Mouse (Mus musculus) liver, embryonic 14.5 days (tissue): Measurements from ENCODE around the gene Ccser2. TPM values are rescaled to one million over a fixed set of nuclear protein-coding genes. Genes with fewer than 3 reads are reported as not detected.

ENCODE experiments used
- ATAC-seq: fragments of 200-750 bp; cut with Nextera tagmentation; 2 replicates; pipeline ENCODE4 v1.8.0; 2017; ENCODE audit warnings: moderate number of reproducible peaks, mild to moderate bottlenecking, moderate library complexity; ENCODE audit not compliant: insufficient read depth
- DNase-seq, 3 experiments: peaks; one replicate each; pipeline ENCODE4 v3.0.0-alpha.2; 2012 to 2013; ENCODE audit warnings: low read depth in 3 of 3, low spot score in 3 of 3
- H3K27ac ChIP-seq: fragments of 300-500 bp; sonication (generic); 2 replicates; pipeline ENCODE4 v1.5.1; 2014; ENCODE audit warnings: moderate library complexity, mild to moderate bottlenecking, control low read depth, inconsistent platforms
- H3K27me3 ChIP-seq: fragments of 300-500 bp; sonication (generic); 2 replicates; pipeline ENCODE4 v1.6.1; 2014; ENCODE audit warnings: mild to moderate bottlenecking, low read length, moderate library complexity; ENCODE audit not compliant: control insufficient read depth, insufficient read depth
- H3K36me3 ChIP-seq: fragments of 300-500 bp; sonication (generic); replicated peaks from 2 replicates; pipeline ENCODE4 v1.6.1; 2014; ENCODE audit warnings: low read depth; ENCODE audit not compliant: control insufficient read depth, insufficient read depth
- H3K4me1 ChIP-seq, 2 experiments: fragments of 200-500 bp in 1 of 2; fragments of 300-500 bp in 1 of 2; sonication (generic) in 1 of 2; replicated peaks; 2 replicates each; pipeline ENCODE4 v1.6.1; 2012 to 2014; ENCODE audit warnings: antibody characterized with exemption in 1 of 2, inconsistent platforms in 1 of 2, low read length in 1 of 2; ENCODE audit not compliant: control insufficient read depth in 2 of 2, insufficient read depth in 2 of 2
- H3K4me2 ChIP-seq: fragments of 300-500 bp; sonication (generic); 2 replicates; pipeline ENCODE4 v1.6.1; 2014; ENCODE audit warnings: low read depth, mild to moderate bottlenecking, control low read depth, moderate library complexity
- H3K4me3 ChIP-seq, 2 experiments: fragments of 200-500 bp in 1 of 2; fragments of 300-500 bp in 1 of 2; sonication (generic) in 1 of 2; 2 replicates each; pipeline ENCODE4 v1.5.1; 2012 to 2014; ENCODE audit warnings: low read depth in 2 of 2, low read length in 2 of 2, mild to moderate bottlenecking in 2 of 2, control low read depth in 1 of 2, inconsistent platforms in 1 of 2, moderate library complexity in 1 of 2; ENCODE audit not compliant: insufficient read depth in 1 of 2
- H3K9ac ChIP-seq: fragments of 300-500 bp; sonication (generic); replicated peaks from 2 replicates; pipeline ENCODE4 v1.6.1; 2014; ENCODE audit warnings: mild to moderate bottlenecking, control low read depth, moderate library complexity
- H3K9me3 ChIP-seq: fragments of 300-500 bp; sonication (generic); 2 replicates; pipeline ENCODE4 v1.6.1; 2016; ENCODE audit warnings: low read length, mixed read lengths; ENCODE audit not compliant: control insufficient read depth
- CTCF ChIP-seq: IDR thresholded peaks from 2 replicates; pipeline ENCODE4 v1.5.1; 2016; ENCODE audit warnings: antibody characterized with exemption, low read depth, control low read depth
- EP300 ChIP-seq: IDR thresholded peaks from 2 replicates; pipeline ENCODE4 v1.6.1; 2016; ENCODE audit warnings: antibody characterized with exemption, low read depth
- WGBS: fragments of 180-500 bp; shearing (Covaris S2); extraction: QIAGEN DNeasy Blood & Tissue Kit; methylation state at CpG from one replicate; pipeline ENCODE4 v1.1.7; 2014; ENCODE audit not compliant: insufficient replicate concordance; 5-methylcytosine and 5-hydroxymethylcytosine counted together
- polyA plus RNA-seq, 2 experiments: library from polyadenylated mRNA; depleted of rRNA in 1 of 2; stranded (reverse) in 1 of 2; unstranded in 1 of 2; fragments of >200 nt; fragmentation: Nextera tagmentation in 1 of 2; extraction: Ambion mirVana in 1 of 2; gene quantifications; 2 replicates each; pipeline versions ENCODE4 v1.2.1 to v1.2.3; 2012 to 2014

Ccser2 gene
- polyA plus RNA-seq, 2 experiments, result 1.6 to 4.1 TPM

DNA sequence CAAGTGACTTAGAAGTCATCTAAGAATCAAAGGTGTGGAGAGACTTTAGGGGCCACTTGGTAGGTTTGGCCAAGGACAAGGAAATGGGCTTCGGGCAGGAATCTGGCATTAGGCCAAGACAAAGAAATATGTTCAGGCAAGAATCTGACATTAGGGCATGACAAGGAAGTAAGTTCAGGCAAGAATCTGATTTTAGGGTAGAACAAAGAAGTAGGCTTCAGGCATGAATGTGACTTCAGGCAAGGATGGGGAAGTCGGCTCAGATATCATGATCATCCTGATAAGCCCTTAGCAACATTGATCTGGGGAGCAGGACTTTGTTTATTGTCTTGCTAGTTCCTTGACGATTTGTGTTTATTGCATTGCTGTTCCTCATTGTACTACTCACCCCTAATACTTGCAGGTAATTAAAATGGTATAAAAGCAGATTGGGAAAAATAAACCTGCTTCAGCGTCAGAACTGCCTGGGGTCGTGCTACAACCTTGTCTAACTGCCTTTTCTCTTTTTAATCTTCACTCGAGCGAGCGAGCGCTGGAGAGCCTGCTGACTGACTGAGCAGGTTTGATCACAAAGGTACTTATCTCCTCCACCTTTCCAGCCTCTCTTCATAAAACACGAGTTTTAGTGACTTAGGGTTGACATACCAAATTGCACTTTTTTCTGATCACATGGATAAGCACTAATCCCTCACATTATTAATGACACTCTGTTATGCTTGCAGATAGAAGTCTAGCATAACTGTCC is 35.8 kb downstream of the Ccser2 start:
- WGBS, result 52% methylated on average over 10 of the region's 10 CpGs
- Histone ChIP-seq H3K9me3 (no peaks in the 10 kb centered on the region), H3K4me2 (no peak overlapping the region), H3K4me1 (no peaks in the 10 kb centered on the region), H3K27ac (no peak overlapping the region), H3K27me3 (no peaks in the 10 kb centered on the region), H3K36me3 (no peaks in the 10 kb centered on the region), H3K4me3 (no peak overlapping the region), H3K9ac (no peak overlapping the region)
- TF ChIP-seq EP300, result no peak
- no peak for TF ChIP-seq CTCF
- DNase-seq (no peak), ATAC-seq (no peak)

DNA sequence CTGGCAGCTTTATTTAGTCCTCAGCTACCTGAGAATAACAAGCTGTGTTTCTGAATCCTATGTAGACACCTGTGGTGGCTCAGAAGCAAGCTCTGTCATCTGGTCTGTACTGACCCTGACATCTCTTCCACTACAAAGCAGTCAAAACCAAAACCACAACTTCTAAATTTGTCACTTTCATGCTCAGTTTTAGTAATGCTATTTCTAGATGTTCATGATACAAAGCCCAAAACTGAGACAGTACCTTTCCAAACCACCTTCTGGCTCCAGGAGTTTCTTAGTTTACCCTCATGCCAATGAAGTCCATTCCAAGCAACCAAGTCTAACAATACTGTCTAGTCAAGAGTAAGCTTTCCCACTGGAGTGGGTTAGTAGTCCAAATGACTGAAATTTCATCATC is 36.5 kb downstream of the Ccser2 start:
- DNase-seq, result no peak
- no peak overlapping the region for H3K4me2 ChIP-seq

DNA sequence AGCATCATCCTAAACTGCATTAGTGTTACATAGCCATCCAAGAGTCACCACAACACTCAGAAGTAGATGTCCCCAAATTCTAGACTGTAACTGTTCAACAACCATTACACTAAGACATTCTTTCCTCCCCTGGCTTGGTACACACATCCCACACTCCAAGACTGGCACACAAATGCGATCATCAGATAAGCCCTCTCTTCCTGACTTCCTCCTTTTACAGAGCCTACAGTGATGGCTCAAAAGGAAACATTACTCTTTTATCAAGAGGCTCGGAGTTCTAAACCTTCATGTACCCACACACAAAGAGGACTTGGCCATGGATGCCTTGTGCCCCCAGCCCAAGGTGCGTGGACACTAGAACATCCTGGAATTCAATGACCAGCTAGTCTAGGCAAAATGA is 45.2 kb downstream of the Ccser2 start:
- Histone ChIP-seq H3K9me3 (no peaks in the 10 kb centered on the region), H3K9ac (no peak overlapping the region), H3K27me3 (no peaks in the 10 kb centered on the region), H3K4me2 (no peak overlapping the region), H3K36me3 (no peaks in the 10 kb centered on the region), H3K27ac (no peak overlapping the region), H3K4me3 (no peak overlapping the region), H3K4me1 (no peaks in the 10 kb centered on the region)
- DNase-seq, result no peak
- 37% methylated on average over 3 of the region's 3 CpGs for WGBS
- no peak for TF ChIP-seq EP300
- TF ChIP-seq CTCF, result no peak
- no peak for ATAC-seq

More for the DNA sequence above, 36.5 kb downstream of the Ccser2 start:
- H3K27me3 ChIP-seq, result no peaks in the 10 kb centered on the region
- no peak overlapping the region for H3K9ac ChIP-seq
- H3K4me1 ChIP-seq, result no peaks in the 10 kb centered on the region
- no peaks in the 10 kb centered on the region for H3K36me3 ChIP-seq
- no peak overlapping the region for H3K27ac ChIP-seq
- no peak overlapping the region for H3K4me3 ChIP-seq
- H3K9me3 ChIP-seq, result no peaks in the 10 kb centered on the region
- no peak for ATAC-seq
- TF ChIP-seq EP300, result no peak
- TF ChIP-seq CTCF, result no peak

DNA sequence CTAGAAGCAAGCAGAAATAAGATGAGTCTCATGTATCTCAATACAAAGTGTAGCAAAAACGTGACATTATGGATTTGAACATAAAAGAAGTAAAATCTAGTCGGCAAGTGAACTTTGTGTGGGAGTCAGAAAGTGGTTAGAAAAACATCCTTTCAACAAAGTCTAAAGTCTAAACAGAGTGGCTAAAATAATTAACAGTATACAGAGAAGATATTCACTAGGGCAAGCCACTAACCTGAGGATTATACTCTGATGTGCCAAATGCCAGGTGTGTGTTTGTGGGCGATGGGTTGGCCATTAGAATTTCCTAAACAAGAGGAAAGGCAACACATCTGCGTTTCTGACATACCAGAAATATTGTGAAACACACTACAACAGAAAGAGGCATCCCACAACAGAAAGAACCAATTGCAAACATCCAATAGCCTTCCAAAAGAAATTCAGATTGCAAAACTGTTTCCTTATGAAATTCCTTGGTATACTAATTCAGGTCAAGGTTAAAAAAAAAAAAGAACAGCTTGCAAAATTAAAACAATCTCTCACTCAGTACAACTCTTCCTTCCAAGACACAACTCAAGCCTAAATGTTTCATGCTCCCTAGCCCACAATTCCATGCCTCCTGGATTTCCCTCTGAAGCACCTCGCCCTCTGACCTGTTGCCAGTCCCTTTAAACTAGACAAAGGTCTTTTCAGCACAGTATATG is 47.1 kb downstream of the Ccser2 start:
- no peak overlapping the region for H3K4me3 ChIP-seq
- 52% methylated on average over 5 of the region's 5 CpGs for WGBS
- H3K4me2 ChIP-seq, result no peak overlapping the region
- H3K9ac ChIP-seq, result no peak overlapping the region
- ATAC-seq (no peak), DNase-seq (no peak)
- no peaks in the 10 kb centered on the region for H3K27me3 ChIP-seq
- TF ChIP-seq CTCF, result no peak
- no peak for TF ChIP-seq EP300
- H3K4me1 ChIP-seq, result no peaks in the 10 kb centered on the region
- H3K27ac ChIP-seq, result no peak overlapping the region
- no peaks in the 10 kb centered on the region for H3K36me3 ChIP-seq
- H3K9me3 ChIP-seq, result no peaks in the 10 kb centered on the region

DNA sequence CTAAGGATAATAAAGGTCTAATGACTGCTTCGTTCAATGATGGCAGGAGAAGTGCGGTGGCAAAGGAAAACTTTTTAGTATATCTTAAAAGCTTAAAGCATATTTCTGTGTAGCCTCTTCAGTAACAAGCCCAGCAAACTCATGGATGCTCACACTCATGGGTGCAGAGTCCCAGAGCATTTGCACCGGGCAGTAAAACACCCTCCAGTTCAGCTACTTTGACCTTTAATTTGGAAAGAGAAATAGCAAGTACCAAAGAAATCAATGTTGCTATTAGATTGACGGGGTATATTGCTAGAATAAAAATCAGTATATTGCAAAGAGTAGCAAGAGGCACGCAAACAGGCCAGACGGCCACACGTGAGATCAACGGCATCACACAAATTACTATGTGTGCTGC is 48.7 kb downstream of the Ccser2 start:
- ATAC-seq (no peak), DNase-seq (no peak)
- no peak for TF ChIP-seq CTCF
- no peak for TF ChIP-seq EP300
- no peak overlapping the region for H3K4me3 ChIP-seq
- 77% methylated on average over 8 of the region's 8 CpGs for WGBS
- no peaks in the 10 kb centered on the region for H3K9me3 ChIP-seq
- no peak overlapping the region for H3K4me2 ChIP-seq
- no peaks in the 10 kb centered on the region for H3K36me3 ChIP-seq
- H3K27me3 ChIP-seq, result no peaks in the 10 kb centered on the region
- no peak overlapping the region for H3K9ac ChIP-seq
- no peak overlapping the region for H3K27ac ChIP-seq
- H3K4me1 ChIP-seq, result no peaks in the 10 kb centered on the region
